Mouse (Mus musculus) liver, embryonic 12.5 days (tissue): Measurements from ENCODE around the gene Pde2a. TPM values are rescaled to one million over a fixed set of nuclear protein-coding genes. Genes with fewer than 3 reads are reported as not detected.

ENCODE experiments used
- microRNA counts: library from miRNA; unstranded; fragments of <30 nt; microRNA quantifications from one replicate; lab custom pipeline; 2017
- microRNA-seq: library from miRNA; unstranded; fragments of <30 nt; microRNA quantifications from one replicate; pipeline ENCODE4, GENCODE M21; 2017
- polyA plus RNA-seq: library from polyadenylated mRNA; unstranded; fragments of >200 nt; fragmentation: Nextera tagmentation; extraction: Ambion mirVana; gene quantifications from 2 replicates; pipeline ENCODE4 v1.2.1, GENCODE M21; 2016

The Pde2a gene
- polyA plus RNA-seq, 1 experiment from 2014 or later: 12.0 TPM

MicroRNAs encoded within 50 kb of the gene (microRNA counts, 519-probe panel; counts per million panel counts)
- 582 counts per million, percentile 70 among the panel's probes with 10 or more counts for microRNA mmu-miR-139-3p (lab: Ali Mortazavi, UCI)
- 582 counts per million, percentile 70 among the panel's probes with 10 or more counts for microRNA mmu-miR-139-5p (lab: Ali Mortazavi, UCI)

Small RNA genes lying within 50 kb of the gene (microRNA-seq; reads per million reads assigned to microRNA genes)
- 4,632 reads per million, percentile 88 among the genes with 10 or more reads in this experiment for gene Mir139

Other genes with a start within 250 kb of the Pde2a start
- 4.7 and 5.7 TPM in 2 replicates for gene Atg16l2, start 119.4 kb upstream of the Pde2a start, polyA plus RNA-seq
- gene Stard10, start 104.6 kb upstream of the Pde2a start, polyA plus RNA-seq: 76.9 and 79.5 TPM in 2 replicates
- gene Arap1, start 73.6 kb upstream of the Pde2a start, polyA plus RNA-seq: 20.5 and 24.6 TPM in 2 replicates
- not detected in 2 replicates for gene Gm45837, start 10.8 kb upstream of the Pde2a start, polyA plus RNA-seq
- gene Art2b, start 163.9 kb downstream of the Pde2a start, polyA plus RNA-seq: 0.07 TPM in 1 of 2 replicates, not detected in the other
- 31.9 and 34.6 TPM in 2 replicates for gene Clpb, start 241.9 kb downstream of the Pde2a start, polyA plus RNA-seq